Mouse (Mus musculus) testis, adult 2 months (tissue): Measurements from ENCODE around the gene Togaram1.

ENCODE experiments used
- CTCF ChIP-seq: fragments of 200-500 bp; IDR thresholded peaks from 2 replicates; pipeline ENCODE4 v1.5.1; 2012; ENCODE audit warnings: low read depth, mild to moderate bottlenecking, inconsistent platforms, low read length, moderate library complexity; ENCODE audit not compliant: control insufficient read depth, insufficient read depth, insufficient replicate concordance
- POLR2A ChIP-seq: fragments of 200-500 bp; IDR thresholded peaks from 2 replicates; pipeline ENCODE4 v1.6.1; 2012; ENCODE audit warnings: low read depth, mild to moderate bottlenecking, inconsistent platforms, low read length, moderate library complexity; ENCODE audit not compliant: control insufficient read depth

GRCm38 (mm10) chr12:64975558-64975957 is 10.0 kb downstream of the Togaram1 start:
- TF ChIP-seq POLR2A, result no peak
- TF ChIP-seq CTCF, result no peak
